Mouse (Mus musculus) forebrain, embryonic 12.5 days (tissue): Measurements from ENCODE around the gene Cabp1. TPM values are rescaled to one million over a fixed set of nuclear protein-coding genes. Genes with fewer than 3 reads are reported as not detected.
"Not testable (repeated sequence)": the region's sequence is repeated elsewhere in the genome, so short reads cannot be mapped to it uniquely, and the experiment has no call there.

Experiments used
- ATAC-seq: fragments of 200-750 bp; cut with Nextera tagmentation; 2 replicates; pipeline ENCODE4 v1.8.0; 2017; ENCODE audit warnings: moderate TSS enrichment; ENCODE audit not compliant: low FRiP score
- H3K27ac ChIP-seq: fragments of 300-500 bp; sonication (generic); 2 replicates; pipeline ENCODE4 v1.5.1; 2016; ENCODE audit warnings: mild to moderate bottlenecking
- H3K27me3 ChIP-seq: fragments of 300-500 bp; sonication (generic); 2 replicates; pipeline ENCODE4 v1.6.1; 2016; ENCODE audit warnings: mild to moderate bottlenecking
- H3K36me3 ChIP-seq: fragments of 300-500 bp; sonication (generic); replicated peaks from 2 replicates; pipeline ENCODE4 v1.6.1; 2016; ENCODE audit warnings: mild to moderate bottlenecking
- H3K4me1 ChIP-seq: fragments of 300-500 bp; sonication (generic); 2 replicates; pipeline ENCODE4 v1.6.1; 2016
- H3K4me2 ChIP-seq: fragments of 300-500 bp; sonication (generic); 2 replicates; pipeline ENCODE4 v1.6.1; 2016; ENCODE audit warnings: mild to moderate bottlenecking, moderate library complexity
- H3K4me3 ChIP-seq: fragments of 300-500 bp; sonication (generic); replicated peaks from 2 replicates; pipeline ENCODE4 v1.5.1; 2016; ENCODE audit warnings: mild to moderate bottlenecking
- H3K9ac ChIP-seq: fragments of 300-500 bp; sonication (generic); 2 replicates; pipeline ENCODE4 v1.6.1; 2016; ENCODE audit warnings: mild to moderate bottlenecking
- H3K9me3 ChIP-seq: fragments of 300-500 bp; sonication (generic); 2 replicates; pipeline ENCODE4 v1.6.1; 2016
- WGBS: fragments of 180-500 bp; shearing (Covaris S2); methylation state at CpG from one replicate; pipeline ENCODE4 v1.1.7; 2016; 5-methylcytosine and 5-hydroxymethylcytosine counted together
- polyA plus RNA-seq: library from polyadenylated mRNA; unstranded; fragments of >200 nt; fragmentation: Nextera tagmentation; extraction: Ambion mirVana; gene quantifications from 2 replicates; pipeline ENCODE4 v1.2.1, GENCODE M21; 2016

Cabp1 gene
- polyA plus RNA-seq, 1 experiment from 2014 or later: 6.1 TPM

DNA sequence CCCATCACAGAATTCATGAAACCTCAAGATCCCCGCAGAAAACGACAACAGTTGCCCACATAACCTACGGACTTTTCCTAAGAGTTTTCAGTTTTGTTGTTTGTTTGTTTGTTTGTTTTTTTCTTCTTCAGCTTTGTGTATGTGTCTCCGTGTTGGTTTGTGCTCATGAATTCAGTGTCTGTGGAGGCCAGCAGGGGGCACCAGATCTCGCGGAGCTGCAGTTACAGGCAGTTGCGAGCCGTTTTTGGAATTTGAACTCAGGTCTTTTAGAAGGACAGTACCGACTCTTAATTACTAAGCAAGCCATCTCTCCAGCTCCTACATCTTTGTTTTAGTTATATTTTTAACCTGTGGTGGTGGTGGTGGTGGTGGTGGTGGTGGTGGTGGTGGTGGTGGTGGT lies 28.8 kb downstream of the Cabp1 start:
- Histone ChIP-seq H3K9me3 (no peaks in the 10 kb centered on the region), H3K4me1 (peaks cover 13% of the 10 kb centered on the region), H3K4me3 (no peak overlapping the region), H3K27me3 (no peaks in the 10 kb centered on the region), H3K9ac (no peak overlapping the region), H3K27ac (no peak overlapping the region), H3K36me3 (no peaks in the 10 kb centered on the region), H3K4me2 (no peak overlapping the region)
- ATAC-seq: no peak
- 71% methylated on average over 9 of the region's 9 CpGs for WGBS

- H3K9ac ChIP-seq, H3K4me3 ChIP-seq, H3K4me2 ChIP-seq, H3K36me3 ChIP-seq, H3K27ac ChIP-seq, H3K9me3 ChIP-seq, H3K27me3 ChIP-seq, ATAC-seq: not testable (repeated sequence)
- 84% methylated on average over 4 of the region's 4 CpGs for WGBS
- H3K4me1 ChIP-seq: peaks cover 13% of the 10 kb centered on the region
Observed at GRCm38 (mm10) chr5:115164446-115164845, 29.7 kb downstream of the Cabp1 start.

GRCm38 (mm10) chr5:115163563-115163962 lies 30.6 kb downstream of the Cabp1 start:
- Histone ChIP-seq H3K36me3 (no peaks in the 10 kb centered on the region), H3K27me3 (no peaks in the 10 kb centered on the region), H3K4me1 (peaks cover 11% of the 10 kb centered on the region), H3K9me3 (no peaks in the 10 kb centered on the region), H3K27ac (no peak overlapping the region), H3K9ac (no peak overlapping the region), H3K4me3 (no peak overlapping the region), H3K4me2 (no peak overlapping the region)
- no peak for ATAC-seq
- 37% methylated on average over 8 of the region's 8 CpGs for WGBS

- H3K4me1 ChIP-seq: peaks cover 17% of the 10 kb centered on the region
- not testable (repeated sequence) for H3K27me3 ChIP-seq, H3K9ac ChIP-seq, H3K9me3 ChIP-seq, H3K27ac ChIP-seq, ATAC-seq, H3K4me2 ChIP-seq, H3K36me3 ChIP-seq, H3K4me3 ChIP-seq
- WGBS: 75% methylated on average over 1 of the region's 1 CpGs
Observed at GRCm38 (mm10) chr5:115161940-115162279, 32.3 kb downstream of the Cabp1 start.

DNA sequence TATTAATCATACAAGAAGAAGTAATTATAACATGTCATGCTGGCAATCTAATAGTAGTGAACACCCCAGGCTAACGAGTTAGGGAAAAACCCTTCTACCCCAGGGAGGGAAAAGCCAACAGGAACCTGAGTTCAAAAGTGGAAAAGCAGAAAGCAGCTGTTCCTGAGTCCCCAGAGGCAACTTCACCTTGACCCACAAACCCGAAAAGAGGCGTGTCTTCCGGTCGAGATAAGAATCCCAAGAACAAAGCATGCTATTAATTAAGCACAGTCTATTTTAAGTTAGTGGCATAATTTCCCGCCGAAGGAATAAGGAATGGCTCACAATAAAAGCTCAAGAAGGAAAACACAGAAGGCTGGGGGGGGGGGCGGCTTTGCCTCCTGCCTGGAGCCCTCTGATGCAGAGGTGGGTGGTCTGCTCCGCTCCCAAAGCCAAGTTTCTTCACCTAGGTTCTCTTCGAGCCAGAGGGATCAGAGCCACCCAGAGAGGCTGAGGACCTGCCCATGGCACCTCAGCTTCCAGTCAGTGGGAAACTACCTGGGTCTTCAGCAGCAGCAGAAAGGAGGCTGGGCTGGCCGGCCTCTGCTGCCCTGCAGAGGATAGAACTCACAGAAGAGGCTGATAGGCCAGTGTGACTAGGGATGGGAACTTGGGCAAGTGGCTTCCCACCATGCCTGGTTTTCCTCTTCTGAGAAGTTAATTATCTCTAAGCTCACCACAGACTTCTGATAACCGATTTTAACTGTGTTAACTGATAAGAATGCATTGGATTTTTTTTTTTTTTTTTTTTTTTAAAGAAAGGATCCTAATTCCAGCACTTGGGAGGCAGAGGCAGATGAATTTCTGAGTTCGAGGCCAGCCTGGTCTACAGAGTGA lies 32.9 kb downstream of the Cabp1 start:
- Histone ChIP-seq H3K27me3 (no peaks in the 10 kb centered on the region), H3K4me2 (no peak overlapping the region), H3K9ac (no peak overlapping the region), H3K9me3 (no peaks in the 10 kb centered on the region), H3K36me3 (no peaks in the 10 kb centered on the region), H3K4me1 (peaks cover 23% of the 10 kb centered on the region), H3K4me3 (no peak overlapping the region), H3K27ac (no peak overlapping the region)
- no peak for ATAC-seq
- WGBS: 57% methylated on average over 13 of the region's 13 CpGs

- 81% methylated on average over 6 of the region's 6 CpGs for WGBS
- no peak for ATAC-seq
- Histone ChIP-seq H3K9ac (no peak overlapping the region), H3K4me2 (no peak overlapping the region), H3K9me3 (no peaks in the 10 kb centered on the region), H3K36me3 (no peaks in the 10 kb centered on the region), H3K27ac (no peak overlapping the region), H3K4me3 (no peak overlapping the region), H3K27me3 (no peaks in the 10 kb centered on the region), H3K4me1 (peaks cover 26% of the 10 kb centered on the region)
Observed at GRCm38 (mm10) chr5:115160655-115161054, 33.5 kb downstream of the Cabp1 start.

DNA sequence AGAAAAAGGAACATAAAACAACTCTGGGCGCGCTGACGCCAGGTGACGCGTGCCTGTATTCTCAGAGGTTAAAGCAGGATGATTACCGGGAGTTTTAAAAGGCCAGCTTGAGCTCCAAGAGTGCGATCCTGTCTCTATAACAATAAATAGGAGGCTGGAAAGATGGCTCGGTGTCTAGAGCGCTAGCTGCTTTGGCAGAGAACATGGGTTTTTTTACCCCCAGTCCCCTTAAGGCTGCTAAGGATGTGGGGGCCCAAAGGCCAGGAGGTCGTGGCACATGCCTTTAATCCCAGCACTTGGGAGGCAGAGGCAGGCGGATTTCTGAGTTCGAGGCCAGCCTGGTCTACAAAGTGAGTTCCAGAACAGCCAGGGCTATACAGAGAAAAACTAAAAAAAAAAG lies 35.0 kb downstream of the Cabp1 start:
- H3K27ac ChIP-seq: peak overlapping the region; percentile 94
- H3K4me1 ChIP-seq: peaks cover 41% of the 10 kb centered on the region
- H3K4me2 ChIP-seq: peak overlapping the region; percentile 53
- 31% methylated on average over 12 of the region's 12 CpGs for WGBS
- no peak for ATAC-seq
- H3K9me3 ChIP-seq: no peaks in the 10 kb centered on the region
- H3K4me3 ChIP-seq: peak overlapping the region; percentile 91
- H3K27me3 ChIP-seq: no peaks in the 10 kb centered on the region
- H3K9ac ChIP-seq: peak overlapping the region; percentile 65
- H3K36me3 ChIP-seq: no peaks in the 10 kb centered on the region

DNA sequence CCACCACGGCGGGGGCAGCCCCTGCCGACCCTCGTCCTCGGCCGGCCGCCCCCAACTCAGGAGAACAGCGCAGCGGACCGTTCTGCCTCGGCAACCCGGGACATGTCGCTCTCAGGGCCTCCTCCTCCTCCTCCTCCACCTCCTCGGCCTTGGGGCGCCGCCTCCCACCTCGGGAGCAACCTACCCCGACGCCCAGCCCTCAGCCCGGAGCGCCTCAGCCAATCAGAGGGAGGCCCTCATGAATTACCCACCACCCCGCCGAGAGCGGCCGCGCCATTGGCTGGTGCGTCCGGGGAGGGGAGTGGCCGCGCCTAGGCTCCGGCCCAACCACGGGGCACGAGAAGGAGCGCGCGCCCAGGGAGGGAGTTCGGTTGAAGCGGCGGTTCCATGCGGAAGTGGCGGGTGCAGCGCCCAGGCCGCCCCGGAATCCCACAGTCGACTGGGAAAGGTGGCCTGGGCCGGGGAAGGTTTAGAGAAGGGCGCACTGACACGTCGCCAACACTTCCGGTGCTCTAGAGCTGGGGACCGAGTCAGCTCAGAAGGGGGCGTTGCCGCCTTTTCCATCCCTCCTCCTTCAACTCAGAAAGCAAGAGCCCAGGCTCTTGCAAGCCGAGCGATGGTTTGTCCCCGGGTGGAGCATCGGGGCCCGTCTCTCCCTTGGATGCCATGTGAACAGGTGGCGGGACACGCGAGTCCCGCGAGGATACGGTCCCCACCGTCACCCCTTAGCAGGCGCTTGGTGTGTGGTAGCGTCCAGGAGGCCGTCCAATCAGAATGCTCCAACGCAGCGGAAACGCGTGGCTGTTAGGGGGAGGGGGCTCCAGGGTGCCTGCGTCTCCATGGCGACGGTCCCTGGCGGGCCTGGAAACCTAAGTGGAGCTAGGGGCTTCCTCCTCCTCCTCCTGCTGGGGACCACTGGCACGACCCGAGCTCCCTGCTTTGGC lies 35.9 kb downstream of the Cabp1 start, which contains the start of gene Mlec:
Gene Mlec (minus strand): TSS at position 140 of the 944 bp plus-strand sequence.
- Histone ChIP-seq H3K4me2 (peak within 1 kb of the TSS; percentile 79), H3K36me3 (0 out of 2 replicates have a peak, but pooled peaks cover 4% of the 10 kb centered on the region), H3K4me3 (peak within 1 kb of the TSS; percentile 91), H3K27ac (peak within 1 kb of the TSS; percentile 94), H3K9me3 (no peaks in the 10 kb centered on the region), H3K27me3 (no peaks in the 10 kb centered on the region), H3K9ac (peak within 1 kb of the TSS; percentile 97), H3K4me1 (peaks cover 44% of the 10 kb centered on the region)
- under 1% methylated on average over 70 of the region's 78 CpGs for WGBS
- ATAC-seq: peak; percentile 98

GRCm38 (mm10) chr5:115156933-115157589 lies 37.1 kb downstream of the Cabp1 start:
- H3K27me3 ChIP-seq: no peaks in the 10 kb centered on the region
- peak overlapping the region; percentile 97 for H3K9ac ChIP-seq
- H3K36me3 ChIP-seq: 0 out of 2 replicates have a peak, but pooled peaks cover 7% of the 10 kb centered on the region
- H3K4me1 ChIP-seq: peaks cover 48% of the 10 kb centered on the region
- H3K4me3 ChIP-seq: peak overlapping the region; percentile 91
- WGBS: 2% methylated on average over 26 of the region's 26 CpGs
- H3K4me2 ChIP-seq: peak overlapping the region; percentile 79
- peak overlapping the region; percentile 94; the same call in 1 of the 2 replicates for H3K27ac ChIP-seq
- ATAC-seq: no peak
- no peaks in the 10 kb centered on the region for H3K9me3 ChIP-seq

DNA sequence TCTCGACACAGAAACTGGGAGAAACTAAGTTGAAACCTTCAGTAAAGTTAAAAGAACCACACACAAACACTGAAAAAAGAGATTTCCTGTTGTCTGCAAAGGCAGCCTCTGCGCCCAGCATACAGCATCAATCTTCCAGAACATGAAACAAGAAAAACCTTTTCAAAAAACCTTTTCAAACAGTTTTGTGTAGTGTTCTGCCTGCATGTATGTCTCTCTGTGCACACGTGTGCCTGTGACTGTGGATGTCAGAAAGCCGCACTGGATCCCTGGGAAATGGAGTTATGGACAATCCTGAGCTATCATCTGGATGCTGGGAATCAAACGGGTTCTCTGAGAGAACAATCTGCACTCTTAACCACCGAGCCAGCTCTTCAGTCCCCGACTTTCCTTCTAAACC lies 37.8 kb downstream of the Cabp1 start:
- no peak overlapping the region for H3K27ac ChIP-seq
- H3K4me3 ChIP-seq: peak overlapping the region; percentile 91
- peaks cover 48% of the 10 kb centered on the region for H3K4me1 ChIP-seq
- no peak for ATAC-seq
- peaks cover 10% of the 10 kb centered on the region; the same call in 1 of the 2 replicates for H3K36me3 ChIP-seq
- H3K27me3 ChIP-seq: no peaks in the 10 kb centered on the region
- H3K9me3 ChIP-seq: no peaks in the 10 kb centered on the region
- peak overlapping the region; percentile 97 for H3K9ac ChIP-seq
- 70% methylated on average over 7 of the region's 7 CpGs for WGBS
- peak overlapping the region; percentile 79 for H3K4me2 ChIP-seq

DNA sequence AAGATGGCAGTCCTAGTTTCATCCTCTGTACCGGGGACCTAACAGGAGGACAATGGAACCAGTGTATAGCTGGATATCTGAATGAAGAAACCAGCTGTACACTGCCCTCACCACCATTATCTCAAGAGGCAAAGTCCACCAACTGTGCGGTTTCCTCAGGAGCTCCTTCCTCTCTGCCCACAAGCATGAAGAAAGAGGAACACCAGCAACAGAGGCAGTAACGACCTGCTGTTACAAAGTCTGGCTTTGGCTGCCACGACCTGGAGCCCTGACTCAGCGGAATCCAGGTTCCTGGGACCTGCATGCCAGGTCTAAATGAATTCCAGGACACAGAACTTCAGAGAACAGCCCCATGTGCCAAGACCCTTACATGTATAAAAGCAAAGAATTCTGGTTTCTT lies 38.4 kb downstream of the Cabp1 start:
- no peak for ATAC-seq
- Histone ChIP-seq H3K36me3 (peaks cover 13% of the 10 kb centered on the region), H3K9me3 (no peaks in the 10 kb centered on the region), H3K27me3 (no peaks in the 10 kb centered on the region), H3K4me2 (peak overlapping the region; percentile 79), H3K4me1 (peaks cover 45% of the 10 kb centered on the region), H3K4me3 (peak overlapping the region; percentile 6), H3K27ac (no peak overlapping the region), H3K9ac (peak overlapping the region; percentile 97)
- WGBS: 45% methylated on average over 5 of the region's 5 CpGs
